Mouse (Mus musculus) right cerebral cortex, postnatal 4 days (tissue): ENCODE data around the gene Ints12.

Source experiments
- DNase-seq: peaks from one replicate; pipeline ENCODE4 v3.0.0-alpha.2; 2022

The Ints12 gene

GRCm38 (mm10) chr3:133152831-133153230, 61.2 kb downstream of the Ints12 start:
- DNase-seq, result no peak

- no peak for DNase-seq
Observed at GRCm38 (mm10) chr3:133153629-133154028, 62.0 kb downstream of the Ints12 start.

GRCm38 (mm10) chr3:133154683-133155082, 63.0 kb downstream of the Ints12 start:
- DNase-seq, result peak; percentile 28

- DNase-seq, result no peak
Observed at GRCm38 (mm10) chr3:133158260-133158659, 66.6 kb downstream of the Ints12 start.
